Mouse (Mus musculus): Measurements from ENCODE around the gene Dmp1. TPM values are rescaled to one million over a fixed set of nuclear protein-coding genes. Genes with fewer than 3 reads are reported as not detected.

Dmp1 gene
- polyA plus RNA-seq, 1 experiment from 2014 or later = 1.1 TPM

Other genes with a start within 250 kb of the Dmp1 start
- gene Hsd17b13, start 225.2 kb upstream of the Dmp1 start, polyA plus RNA-seq (2016; fragmentation: Nextera tagmentation; extraction: Ambion mirVana) = not detected in 2 replicates
- 1.3 TPM in 2 replicates for gene Hsd17b11, start 180.7 kb upstream of the Dmp1 start, polyA plus RNA-seq (2016; fragmentation: Nextera tagmentation; extraction: Ambion mirVana)
- 54.4 and 58.9 TPM in 2 replicates for gene Nudt9, start 156.3 kb upstream of the Dmp1 start, polyA plus RNA-seq (2016; fragmentation: Nextera tagmentation; extraction: Ambion mirVana)
- gene Gm17660, start 125.0 kb upstream of the Dmp1 start, polyA plus RNA-seq (2016; fragmentation: Nextera tagmentation; extraction: Ambion mirVana) = not detected in 2 replicates
- gene Sparcl1, start 88.9 kb upstream of the Dmp1 start, polyA plus RNA-seq (2016; fragmentation: Nextera tagmentation; extraction: Ambion mirVana) = 47.4 and 62.0 TPM in 2 replicates
- gene Dspp, start 31.9 kb upstream of the Dmp1 start, polyA plus RNA-seq (2016; fragmentation: Nextera tagmentation; extraction: Ambion mirVana) = not detected in 2 replicates
- not detected in 2 replicates for gene Ibsp, start 96.6 kb downstream of the Dmp1 start, polyA plus RNA-seq (2016; fragmentation: Nextera tagmentation; extraction: Ambion mirVana)
- gene Mepe, start 122.7 kb downstream of the Dmp1 start, polyA plus RNA-seq (2016; fragmentation: Nextera tagmentation; extraction: Ambion mirVana) = not detected in 2 replicates
- gene Spp1, start 232.5 kb downstream of the Dmp1 start, polyA plus RNA-seq (2016; fragmentation: Nextera tagmentation; extraction: Ambion mirVana) = 6.9 and 9.3 TPM in 2 replicates